Mouse (Mus musculus): Measurements from ENCODE around the gene Clmn. TPM values are rescaled to one million over a fixed set of nuclear protein-coding genes. Genes with fewer than 3 reads are reported as not detected.

The Clmn gene
- polyA plus RNA-seq, 1 experiment = 0.01 TPM

- H3K4me3 ChIP-seq (replicated peaks) = no peak overlapping the region
- H3K27me3 ChIP-seq (ENCODE audit: control insufficient read depth) = peaks cover 34% of the 10 kb centered on the region
- TF ChIP-seq TAL1 (IDR thresholded peaks at IDR 0.05; ENCODE audit: low read length) = no peak
- TF ChIP-seq GATA1 (IDR thresholded peaks at IDR 0.05; ENCODE audit: low read length) = no peak
- no peaks in the 10 kb centered on the region for H3K9me3 ChIP-seq (ENCODE audit: control insufficient read depth, low read length)
- H3K4me1 ChIP-seq (ENCODE audit: control insufficient read depth) = no peaks in the 10 kb centered on the region
- no peaks in the 10 kb centered on the region for H3K36me3 ChIP-seq (ENCODE audit: control insufficient read depth)
These were observed 275 bp upstream of the Clmn start for GRCm38 (mm10) chr12:104865166-104865535.

- Histone ChIP-seq H3K4me1 (ENCODE audit: control insufficient read depth) (no peaks in the 10 kb centered on the region), H3K9me3 (ENCODE audit: control insufficient read depth, low read length) (no peaks in the 10 kb centered on the region), H3K36me3 (ENCODE audit: control insufficient read depth) (no peaks in the 10 kb centered on the region), H3K27me3 (ENCODE audit: control insufficient read depth) (peaks cover 34% of the 10 kb centered on the region), H3K4me3 (replicated peaks) (no peak overlapping the region)
- TF ChIP-seq TAL1 (IDR thresholded peaks at IDR 0.05; ENCODE audit: low read length) (no peak), GATA1 (IDR thresholded peaks at IDR 0.05; ENCODE audit: low read length) (no peak)
These were observed 1.2 kb downstream of the Clmn start for GRCm38 (mm10) chr12:104863653-104864052.

GRCm38 (mm10) chr12:104859140-104859539, 5.7 kb downstream of the Clmn start:
- no peaks in the 10 kb centered on the region for H3K36me3 ChIP-seq (ENCODE audit: control insufficient read depth)
- TF ChIP-seq GATA1 (IDR thresholded peaks at IDR 0.05; ENCODE audit: low read length) (no peak), TAL1 (IDR thresholded peaks at IDR 0.05; ENCODE audit: low read length) (no peak)
- no peaks in the 10 kb centered on the region for H3K9me3 ChIP-seq (ENCODE audit: control insufficient read depth, low read length)
- H3K4me3 ChIP-seq (replicated peaks) = no peak overlapping the region
- peaks cover 10% of the 10 kb centered on the region for H3K27me3 ChIP-seq (ENCODE audit: control insufficient read depth)
- H3K4me1 ChIP-seq (ENCODE audit: control insufficient read depth) = no peaks in the 10 kb centered on the region

GRCm38 (mm10) chr12:104858732-104859131, 6.1 kb downstream of the Clmn start:
- H3K27me3 ChIP-seq (ENCODE audit: control insufficient read depth) = peaks cover 6% of the 10 kb centered on the region
- no peak for TF ChIP-seq TAL1 (IDR thresholded peaks at IDR 0.05; ENCODE audit: low read length)
- TF ChIP-seq GATA1 (IDR thresholded peaks at IDR 0.05; ENCODE audit: low read length) = no peak
- H3K36me3 ChIP-seq (ENCODE audit: control insufficient read depth) = no peaks in the 10 kb centered on the region
- no peaks in the 10 kb centered on the region for H3K9me3 ChIP-seq (ENCODE audit: control insufficient read depth, low read length)
- no peak overlapping the region for H3K4me3 ChIP-seq (replicated peaks)
- H3K4me1 ChIP-seq (ENCODE audit: control insufficient read depth) = no peaks in the 10 kb centered on the region

GRCm38 (mm10) chr12:104857614-104858013, 7.3 kb downstream of the Clmn start:
- no peaks in the 10 kb centered on the region for H3K9me3 ChIP-seq (ENCODE audit: control insufficient read depth, low read length)
- no peaks in the 10 kb centered on the region for H3K4me1 ChIP-seq (ENCODE audit: control insufficient read depth)
- H3K36me3 ChIP-seq (ENCODE audit: control insufficient read depth) = no peaks in the 10 kb centered on the region
- no peak overlapping the region for H3K4me3 ChIP-seq (replicated peaks)
- no peak for TF ChIP-seq GATA1 (IDR thresholded peaks at IDR 0.05; ENCODE audit: low read length)
- TF ChIP-seq TAL1 (IDR thresholded peaks at IDR 0.05; ENCODE audit: low read length) = no peak
- no peaks in the 10 kb centered on the region for H3K27me3 ChIP-seq (ENCODE audit: control insufficient read depth)

GRCm38 (mm10) chr12:104856540-104856939, 8.3 kb downstream of the Clmn start:
- no peaks in the 10 kb centered on the region for H3K4me1 ChIP-seq (ENCODE audit: control insufficient read depth)
- H3K27me3 ChIP-seq (ENCODE audit: control insufficient read depth) = no peaks in the 10 kb centered on the region
- H3K9me3 ChIP-seq (ENCODE audit: control insufficient read depth, low read length) = no peaks in the 10 kb centered on the region
- no peak overlapping the region for H3K4me3 ChIP-seq (replicated peaks)
- TF ChIP-seq GATA1 (IDR thresholded peaks at IDR 0.05; ENCODE audit: low read length) (no peak), TAL1 (IDR thresholded peaks at IDR 0.05; ENCODE audit: low read length) (no peak)
- H3K36me3 ChIP-seq (ENCODE audit: control insufficient read depth) = no peaks in the 10 kb centered on the region

- TF ChIP-seq TAL1 (IDR thresholded peaks at IDR 0.05; ENCODE audit: low read length) (no peak), GATA1 (IDR thresholded peaks at IDR 0.05; ENCODE audit: low read length) (no peak)
- no peak overlapping the region for H3K4me3 ChIP-seq (replicated peaks)
- no peaks in the 10 kb centered on the region for H3K36me3 ChIP-seq (ENCODE audit: control insufficient read depth)
- H3K9me3 ChIP-seq (ENCODE audit: control insufficient read depth, low read length) = no peaks in the 10 kb centered on the region
- H3K4me1 ChIP-seq (ENCODE audit: control insufficient read depth) = no peaks in the 10 kb centered on the region
- no peaks in the 10 kb centered on the region for H3K27me3 ChIP-seq (ENCODE audit: control insufficient read depth)
These were observed 9.3 kb downstream of the Clmn start for GRCm38 (mm10) chr12:104855548-104855947.

GRCm38 (mm10) chr12:104854826-104855225, 10.1 kb downstream of the Clmn start:
- no peaks in the 10 kb centered on the region for H3K4me1 ChIP-seq (ENCODE audit: control insufficient read depth)
- H3K27me3 ChIP-seq (ENCODE audit: control insufficient read depth) = no peaks in the 10 kb centered on the region
- H3K4me3 ChIP-seq (replicated peaks) = no peak overlapping the region
- no peaks in the 10 kb centered on the region for H3K9me3 ChIP-seq (ENCODE audit: control insufficient read depth, low read length)
- H3K36me3 ChIP-seq (ENCODE audit: control insufficient read depth) = no peaks in the 10 kb centered on the region
- TF ChIP-seq TAL1 (IDR thresholded peaks at IDR 0.05; ENCODE audit: low read length) = no peak
- no peak for TF ChIP-seq GATA1 (IDR thresholded peaks at IDR 0.05; ENCODE audit: low read length)

- TF ChIP-seq TAL1 (IDR thresholded peaks at IDR 0.05; ENCODE audit: low read length) = no peak
- TF ChIP-seq GATA1 (IDR thresholded peaks at IDR 0.05; ENCODE audit: low read length) = no peak
- Histone ChIP-seq H3K4me3 (replicated peaks) (no peak overlapping the region), H3K4me1 (ENCODE audit: control insufficient read depth) (no peaks in the 10 kb centered on the region), H3K27me3 (ENCODE audit: control insufficient read depth) (no peaks in the 10 kb centered on the region), H3K36me3 (ENCODE audit: control insufficient read depth) (no peaks in the 10 kb centered on the region), H3K9me3 (ENCODE audit: control insufficient read depth, low read length) (no peaks in the 10 kb centered on the region)
These were observed 11.5 kb downstream of the Clmn start for GRCm38 (mm10) chr12:104853374-104853773.
